Comparison of ENCODE assay signal across 11 mouse cellular contexts in the genomic region with DNA sequence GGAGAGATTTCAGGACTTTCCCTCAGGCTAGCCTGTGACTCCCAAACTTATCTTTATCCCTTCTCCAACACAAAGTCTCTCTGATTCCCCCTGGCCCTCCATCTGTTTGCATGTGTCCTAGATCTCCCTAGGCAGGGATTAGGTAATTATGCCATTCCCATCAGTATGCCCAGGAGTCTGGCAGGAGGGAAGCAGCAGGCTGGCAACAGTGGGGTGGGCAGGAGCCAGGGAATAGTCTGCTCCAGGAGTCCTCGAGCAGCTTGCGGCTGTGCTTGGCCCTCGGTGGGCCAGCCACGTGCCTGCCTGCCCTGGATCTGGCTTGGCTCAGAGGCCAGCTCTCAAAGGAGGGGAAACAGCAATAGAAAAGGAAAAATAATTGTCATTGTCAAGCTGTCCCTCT. TPM values are rescaled to one million over a fixed set of nuclear protein-coding genes. Genes with fewer than 3 reads are reported as not detected.
A peak's percentile ranks its signal among the peaks of the same experiment; 100 is the strongest.
DNase-seq lines count a peak whose midpoint lies in the region; ATAC-seq and TF ChIP-seq lines count a peak whose summit lies in the region.
"Had no signal": no experiment of that assay in that cellular context is flagged by ENCODE, and none has a peak within 500 bp of the region (broad histone marks: within the 10 kb centered on the region; RNA-seq: fewer than 3 reads in every experiment).

No protein-coding gene starts in this region.

- 71% methylated on average over 4 of the region's 4 CpGs for WGBS in liver, postnatal 0 days (ENCODE audit: insufficient replicate concordance)

- TF ChIP-seq CTCF in liver, postnatal 0 days (IDR thresholded peaks at IDR 0.05; ENCODE audit: low read depth): no peak

- H3K36me3 ChIP-seq in liver, postnatal 0 days (replicated peaks; ENCODE audit: insufficient read depth, low read length): no peaks in the 10 kb centered on the region

- TF ChIP-seq EP300 in liver, postnatal 0 days (IDR thresholded peaks at IDR 0.05; ENCODE audit: low read depth): no peak

- ATAC-seq in liver, postnatal 0 days: no peak

- no peak overlapping the region for H3K9ac ChIP-seq in liver, postnatal 0 days (replicated peaks)

- H3K27me3 ChIP-seq in liver, postnatal 0 days (ENCODE audit: insufficient read depth, low read length): no peaks in the 10 kb centered on the region

- H3K27ac ChIP-seq in liver, postnatal 0 days (ENCODE audit: low read depth): no peak overlapping the region

- H3K4me2 ChIP-seq in liver, postnatal 0 days (ENCODE audit: low read depth, low read length): no peak overlapping the region

- intact Hi-C loops in left cerebral cortex, postnatal 25 days (cut with DNase I): no loop called here

- H3K9me3 ChIP-seq in liver, postnatal 0 days (ENCODE audit: low read length): no peaks in the 10 kb centered on the region

- H3K4me3 ChIP-seq in liver, postnatal 0 days (ENCODE audit: low read depth, low read length): no peak overlapping the region

- H3K4me1 ChIP-seq in liver, postnatal 0 days (ENCODE audit: insufficient read depth): no peaks in the 10 kb centered on the region

- peak; percentile 9 for DNase-seq in layer of hippocampus, adult 11-12 months (ENCODE audit: low spot score)
- no peak for DNase-seq in layer of hippocampus, adult 9-10 months (ENCODE audit: low spot score)
- DNase-seq in frontal cortex, postnatal 10 days (ENCODE audit: low spot score in 2 of 2): peak; percentile 9
- DNase-seq in left cerebral cortex, postnatal 25 days (ENCODE audit: low spot score in 2 of 2): peak; percentile 3 to 37
- peak; percentile 3 to 14 for DNase-seq in right cerebral cortex, postnatal 36 days (ENCODE audit: low spot score in 2 of 2)
- no peak for DNase-seq in urinary bladder, postnatal 25 days (ENCODE audit: low spot score)
- no peak for DNase-seq in liver, postnatal 0 days
- DNase-seq in heart, adult 8-10 months (ENCODE audit: low spot score): no peak
- DNase-seq: kidney, postnatal 4 days; lung, adult 18-20 months had no signal

RNA-seq across cellular contexts. Expression of a gene that starts 16.8 kb away (rescaled TPM):
- under 1 TPM; 0.23 to 0.25 TPM for total RNA-seq in left cerebral cortex, postnatal 25 days (2021)
- polyA plus RNA-seq in liver, postnatal 0 days (2015; fragmentation: Nextera tagmentation; extraction: Ambion mirVana): not detected in 2 replicates
- not detected for total RNA-seq in heart, adult 8-10 months (2022)

RNA-seq across cellular contexts. Expression of a gene that starts 49.0 kb away (rescaled TPM):
- not detected for total RNA-seq in left cerebral cortex, postnatal 25 days (2021)
- not detected in 2 replicates for polyA plus RNA-seq in liver, postnatal 0 days (2015; fragmentation: Nextera tagmentation; extraction: Ambion mirVana)
- total RNA-seq in heart, adult 8-10 months (2022): not detected
- polyA plus RNA-seq: neural tube, embryonic 11.5 days had no signal

RNA-seq across cellular contexts. Expression of a gene that starts 59.5 kb away (rescaled TPM):
- 1 to 10 TPM; 2.2 to 2.4 TPM for total RNA-seq in left cerebral cortex, postnatal 25 days (2021)
- 1.2 and 1.5 TPM in 2 replicates for polyA plus RNA-seq in liver, postnatal 0 days (2015; fragmentation: Nextera tagmentation; extraction: Ambion mirVana)
- under 1 TPM in 3 of 4 experiments, not detected in 1; 0.26 to 0.47 (median 0.37) TPM for total RNA-seq in heart, adult 8-10 months (2022)

Comparison
In these comparisons a context has a peak if more than half of its experiments do, and no peak if none do; other contexts are left out.
1. DNase-seq: peak in layer of hippocampus, adult 11-12 months (single experiment), frontal cortex, postnatal 10 days (2 of 2), left cerebral cortex, postnatal 25 days (2 of 2) and right cerebral cortex, postnatal 36 days (2 of 2); none in layer of hippocampus, adult 9-10 months (single experiment), urinary bladder, postnatal 25 days (single experiment), liver, postnatal 0 days (single experiment) and heart, adult 8-10 months (single experiment).